Mouse (Mus musculus) lung, adult 2 months (tissue): ENCODE results near the gene Nhlrc2.

ENCODE experiments used
- CTCF ChIP-seq: fragments of 200-500 bp; IDR thresholded peaks from 2 replicates; pipeline ENCODE4 v1.5.1; 2011; ENCODE audit warnings: mild to moderate bottlenecking, low read length, control low read depth; ENCODE audit not compliant: insufficient read depth
- POLR2A ChIP-seq: fragments of 200-500 bp; IDR thresholded peaks from 2 replicates; pipeline ENCODE4 v1.6.1; 2011; ENCODE audit warnings: low read depth, mild to moderate bottlenecking, control low read depth, low read length, borderline replicate concordance; ENCODE audit errors: extremely low read depth

GRCm38 (mm10) chr19:56608946-56609345 lies 60.9 kb downstream of the Nhlrc2 start:
- no peak for TF ChIP-seq CTCF
- no peak for TF ChIP-seq POLR2A
